Mouse (Mus musculus) right cerebral cortex, adult 2 months (tissue): ENCODE measurements around the gene Edn2.

Source experiments
- DNase-seq, 2 experiments: peaks; one replicate each; pipeline ENCODE4 v3.0.0; 2021 to 2022; ENCODE audit warnings: low spot score in 2 of 2

Edn2 gene

DNA sequence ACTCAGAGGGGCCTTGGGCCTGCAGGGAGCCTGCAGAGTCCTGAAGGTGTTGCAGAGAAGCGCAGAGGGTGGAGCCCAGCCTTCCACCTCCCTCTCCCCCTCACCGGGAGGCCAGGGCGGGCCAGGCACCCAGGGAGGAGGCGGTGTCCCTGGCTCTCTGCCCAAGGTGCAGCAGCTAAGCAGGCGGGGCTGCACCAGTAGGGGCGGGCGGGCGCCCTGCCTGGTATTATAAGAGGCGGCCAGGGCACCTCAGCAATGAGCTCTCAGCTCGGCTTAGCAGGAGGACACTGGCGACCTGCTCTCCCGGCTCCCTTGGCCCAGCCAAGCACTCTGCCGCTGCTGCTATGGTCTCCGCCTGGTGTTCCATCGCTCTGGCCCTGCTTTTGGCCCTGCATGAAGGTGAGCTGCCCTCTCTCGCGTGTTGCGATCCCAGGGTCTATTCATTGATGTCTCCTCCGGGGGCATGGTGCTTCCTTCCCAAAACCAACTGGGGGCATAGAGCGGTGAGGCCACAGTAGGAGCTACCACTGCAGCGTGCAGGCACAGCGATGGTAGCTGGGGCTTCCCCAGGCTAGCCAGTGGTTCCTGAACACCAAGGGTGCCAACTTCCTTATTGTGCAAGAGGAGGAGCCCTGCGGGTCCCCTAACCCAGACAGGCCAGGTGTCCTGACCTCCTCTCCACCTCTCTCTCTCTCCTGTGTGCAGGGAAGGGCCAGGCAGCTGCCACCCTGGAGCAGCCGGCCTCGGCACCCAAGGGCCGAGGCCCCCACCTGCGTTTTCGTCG lies at the start of gene Edn2:
TSS of gene Edn2 (plus strand) at position 41 of the 784 bp plus-strand sequence.
- no peak for DNase-seq

GRCm38 (mm10) chr4:120115516-120115915 lies 45.5 kb upstream of the Edn2 start:
- no peak for DNase-seq

DNA sequence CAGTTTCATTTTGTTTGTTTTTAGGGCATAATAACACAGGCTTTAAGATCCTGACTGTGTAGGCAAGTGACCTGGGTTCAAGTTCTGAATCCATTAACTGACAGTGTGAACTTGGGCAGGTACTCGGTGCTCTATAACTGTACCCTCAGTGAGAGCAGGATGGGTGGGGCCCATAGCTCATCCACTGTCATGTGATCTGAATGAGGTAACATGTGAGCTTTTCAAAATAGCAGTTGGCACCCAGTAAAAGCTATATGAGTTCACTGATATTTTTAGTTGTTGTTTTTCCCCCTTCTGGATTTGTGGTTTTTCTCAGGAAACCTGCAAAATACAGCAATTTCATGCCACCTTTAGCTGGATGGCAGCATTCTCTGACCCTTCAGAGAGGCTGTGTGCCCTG lies 44.7 kb upstream of the Edn2 start:
- DNase-seq, result no peak

- DNase-seq, result peak; percentile 59 to 60
Observed at GRCm38 (mm10) chr4:120120276-120120675, 40.7 kb upstream of the Edn2 start.

DNA sequence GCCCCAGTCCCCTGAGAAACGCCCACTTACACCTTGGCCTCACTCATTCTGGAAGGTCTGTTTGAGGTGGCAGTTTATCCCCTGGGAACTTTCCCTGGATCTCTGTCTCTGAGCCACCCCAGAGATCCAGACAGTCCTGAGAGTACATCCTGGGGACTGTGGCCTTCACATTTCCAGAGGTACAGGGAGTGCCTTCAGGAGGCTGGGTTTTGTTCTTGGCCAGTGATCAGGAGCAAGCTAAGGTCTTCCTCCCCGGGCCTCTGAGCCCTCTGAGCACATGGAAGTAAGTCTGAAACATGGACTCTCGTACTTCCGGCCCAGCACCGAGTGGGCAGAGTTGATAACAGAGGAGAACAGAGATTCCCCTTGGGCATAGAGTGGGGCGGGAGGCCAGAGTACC lies 36.4 kb upstream of the Edn2 start:
- no peak for DNase-seq

- DNase-seq, result peak; percentile 63 to 70
Observed at GRCm38 (mm10) chr4:120126047-120126446, 35.0 kb upstream of the Edn2 start.

DNA sequence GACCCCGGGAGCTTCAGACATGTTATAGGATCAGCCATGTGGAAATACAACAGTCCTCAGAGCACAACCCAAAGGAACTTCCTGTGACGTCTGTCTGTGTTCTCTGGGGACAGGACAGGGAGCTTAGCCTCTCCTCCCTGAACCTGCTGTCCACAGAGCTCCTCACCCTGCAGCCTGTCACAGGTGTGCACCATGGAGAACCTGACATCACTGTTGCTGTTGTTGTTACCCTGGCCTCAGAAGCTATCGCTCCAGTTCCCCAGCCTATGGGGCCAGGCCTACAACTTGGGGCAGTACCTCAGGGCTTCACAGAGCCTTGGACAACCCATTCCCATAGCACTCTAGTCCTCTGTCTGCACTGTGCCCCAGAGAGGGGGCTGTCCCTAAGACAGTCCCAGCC lies 33.7 kb upstream of the Edn2 start:
- no peak for DNase-seq

DNA sequence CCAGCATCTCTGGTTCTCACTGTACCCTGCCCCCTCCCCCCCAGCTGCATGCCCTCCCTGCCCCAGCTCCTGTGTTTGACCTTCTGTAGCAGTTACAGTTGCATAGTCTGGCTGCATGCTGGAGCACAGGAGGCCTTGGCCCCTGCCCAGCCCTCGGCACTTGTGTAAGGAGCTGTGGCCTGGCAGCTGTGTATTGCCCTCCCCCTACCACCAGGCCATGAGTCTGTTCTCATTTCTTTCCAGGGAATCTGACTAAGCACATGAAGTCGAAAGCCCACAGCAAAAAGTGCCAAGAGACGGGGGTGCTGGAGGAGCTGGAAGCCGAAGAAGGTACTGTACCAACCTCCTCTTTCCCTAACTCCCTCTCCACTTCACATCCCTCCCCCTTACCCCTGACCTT lies 33.0 kb upstream of the Edn2 start:
- peak; percentile 46 to 52 for DNase-seq

DNA sequence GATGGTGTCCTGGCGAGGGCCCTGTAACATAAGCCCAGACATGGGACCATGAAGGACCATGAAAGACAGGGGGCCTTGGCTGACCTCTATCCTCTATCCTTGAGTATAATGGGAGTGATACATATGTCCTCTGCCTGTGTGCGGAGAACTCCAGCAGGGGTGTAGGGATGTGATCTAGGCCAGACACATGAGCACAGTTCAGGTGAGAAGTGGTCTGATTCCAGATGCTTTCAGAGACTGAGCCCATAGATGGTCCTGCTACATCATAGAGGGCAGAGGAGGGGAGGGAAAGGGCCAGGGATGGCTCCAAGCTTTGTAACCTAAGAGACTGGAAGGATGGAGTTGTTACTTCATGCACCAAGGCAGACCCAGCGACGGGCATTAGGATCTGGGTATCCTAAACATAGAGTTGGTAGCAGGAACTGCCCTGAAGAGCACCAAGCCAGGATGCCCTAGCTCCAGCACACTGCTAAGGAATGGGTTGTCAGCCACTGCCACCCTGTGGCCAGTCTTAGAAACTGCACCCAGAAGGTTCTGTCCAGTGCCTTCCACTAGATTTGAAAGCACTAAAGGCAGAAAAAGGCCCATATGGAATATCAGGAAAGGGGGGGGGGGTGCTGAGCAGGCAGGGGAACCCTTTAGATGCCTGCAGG lies 31.6 kb upstream of the Edn2 start:
- peak; percentile 61 to 62 for DNase-seq

- DNase-seq, result no peak
Observed at GRCm38 (mm10) chr4:120130926-120131325, 30.1 kb upstream of the Edn2 start.

GRCm38 (mm10) chr4:120131441-120132220 lies 29.4 kb upstream of the Edn2 start:
- DNase-seq, result no peak

DNA sequence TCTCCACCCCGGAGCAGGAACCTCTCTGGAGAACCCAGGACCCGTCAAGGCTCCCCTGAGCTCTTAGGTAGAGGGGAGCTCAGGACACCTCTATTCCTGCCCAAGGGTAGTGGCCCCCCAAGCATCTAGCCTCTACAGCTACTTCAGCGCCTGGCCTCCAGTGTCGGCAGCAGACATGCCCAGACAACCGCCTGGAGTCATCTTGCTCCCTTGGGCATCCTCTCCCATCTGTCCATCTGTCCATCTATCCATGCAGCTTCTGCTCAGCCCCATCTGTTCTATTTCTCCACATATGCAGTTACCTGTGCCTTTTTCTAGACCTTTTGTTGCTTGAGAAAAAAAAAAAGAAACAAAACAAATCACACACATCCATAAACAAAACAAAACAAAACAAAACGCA lies 26.8 kb upstream of the Edn2 start:
- no peak for DNase-seq

DNA sequence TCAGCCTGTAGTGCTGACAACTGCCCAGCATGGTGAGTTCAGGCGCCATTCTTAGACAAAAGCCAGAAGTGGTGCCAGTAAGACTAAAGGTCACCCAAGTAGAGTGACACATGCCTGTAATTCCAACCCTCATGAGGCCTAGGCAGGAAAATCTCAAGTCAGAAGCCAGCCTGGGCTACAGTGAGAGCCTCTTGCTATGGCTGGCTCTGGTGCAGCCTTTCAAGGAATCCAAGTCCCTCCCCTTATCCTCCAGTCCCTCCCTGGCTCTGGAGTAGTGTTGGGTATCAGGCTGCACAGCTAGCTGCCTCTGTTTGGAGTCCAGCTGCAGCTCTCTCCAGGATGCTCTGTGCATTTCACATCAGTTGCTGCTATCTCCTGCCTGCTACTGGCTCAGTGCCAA lies 19.2 kb upstream of the Edn2 start:
- DNase-seq, result no peak

DNA sequence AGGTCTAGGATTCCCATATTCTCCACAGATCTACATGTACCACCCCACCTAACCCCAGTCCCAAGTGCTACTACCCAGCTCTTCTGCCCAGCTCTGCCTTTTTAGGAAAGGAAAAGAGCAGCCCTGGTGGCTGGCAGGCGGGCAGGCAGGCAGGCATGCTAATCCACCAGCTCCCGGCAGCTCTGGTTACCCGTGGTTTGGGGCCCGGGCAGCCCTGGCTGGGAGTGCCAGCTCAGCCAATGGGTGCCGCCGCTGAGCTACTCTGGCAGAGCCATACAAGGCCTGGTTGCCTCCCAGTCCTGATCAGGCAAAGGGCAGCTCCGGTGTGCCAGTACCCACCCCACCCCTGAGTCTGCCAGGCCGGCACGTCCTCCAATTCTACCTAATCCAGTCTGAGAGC lies 18.1 kb upstream of the Edn2 start:
- DNase-seq, result no peak

- no peak for DNase-seq
Observed at GRCm38 (mm10) chr4:120144343-120144742, 16.7 kb upstream of the Edn2 start.

DNA sequence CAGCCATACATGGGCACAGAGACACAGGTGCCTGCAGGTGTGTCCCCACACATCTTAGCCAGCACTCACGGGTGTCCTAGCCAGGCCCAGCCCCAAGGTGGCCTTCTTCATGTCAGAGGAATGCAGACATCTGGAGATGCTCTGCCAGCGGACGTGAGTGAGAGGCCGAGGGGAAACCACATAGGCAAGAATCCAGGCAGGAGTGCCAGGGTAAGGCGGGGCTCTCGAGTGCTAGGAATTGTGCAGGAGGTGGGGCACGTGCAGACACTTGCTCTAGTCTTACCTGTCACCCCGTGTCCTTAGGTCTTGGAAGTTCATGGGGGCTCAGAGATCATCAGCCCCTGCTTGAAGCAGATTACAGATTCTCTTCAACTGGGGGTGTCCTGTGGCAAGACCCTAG lies 15.1 kb upstream of the Edn2 start:
- no peak for DNase-seq

DNA sequence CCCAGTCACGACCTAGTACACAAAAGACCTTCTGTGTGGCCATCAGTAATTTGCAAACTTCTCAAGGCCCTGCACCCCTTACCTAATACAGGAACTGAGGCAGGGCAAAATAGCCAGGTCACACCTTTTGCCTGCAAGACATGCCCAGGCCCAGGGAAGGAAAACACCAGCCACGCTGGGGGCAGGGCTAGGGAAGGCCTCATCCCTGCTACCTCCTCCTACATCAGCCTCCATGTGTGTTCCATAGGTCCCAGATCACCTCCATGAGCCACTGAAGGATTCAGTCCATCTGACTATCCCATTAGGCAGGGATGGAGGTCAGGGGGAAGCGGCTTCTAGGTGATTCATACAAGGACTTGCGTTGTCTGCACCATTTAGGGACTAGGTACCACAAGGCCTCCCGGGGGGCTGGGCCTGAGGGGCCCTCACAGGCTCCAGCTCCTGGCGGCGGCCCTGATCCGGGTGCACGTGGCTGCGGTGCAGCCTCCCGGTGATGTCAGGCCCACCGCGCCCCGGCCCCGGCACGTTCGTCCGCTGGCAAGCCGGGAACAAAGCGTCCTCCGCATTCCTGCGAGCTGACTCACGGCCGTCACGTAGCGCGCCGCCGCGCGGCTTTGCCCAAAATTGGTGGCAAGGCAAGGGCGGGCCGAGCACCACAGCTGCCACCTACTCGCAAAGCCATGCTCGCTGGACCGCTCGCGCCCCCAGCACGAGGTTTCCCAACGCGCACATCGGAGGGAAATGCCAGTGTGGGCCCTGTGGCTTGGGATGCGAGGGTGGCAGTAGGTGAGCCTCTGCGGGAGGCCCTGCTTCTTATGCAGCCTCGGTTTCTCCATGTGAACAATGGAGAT lies 12.5 kb upstream of the Edn2 start:
- DNase-seq, result peak; percentile 87 to 91

DNA sequence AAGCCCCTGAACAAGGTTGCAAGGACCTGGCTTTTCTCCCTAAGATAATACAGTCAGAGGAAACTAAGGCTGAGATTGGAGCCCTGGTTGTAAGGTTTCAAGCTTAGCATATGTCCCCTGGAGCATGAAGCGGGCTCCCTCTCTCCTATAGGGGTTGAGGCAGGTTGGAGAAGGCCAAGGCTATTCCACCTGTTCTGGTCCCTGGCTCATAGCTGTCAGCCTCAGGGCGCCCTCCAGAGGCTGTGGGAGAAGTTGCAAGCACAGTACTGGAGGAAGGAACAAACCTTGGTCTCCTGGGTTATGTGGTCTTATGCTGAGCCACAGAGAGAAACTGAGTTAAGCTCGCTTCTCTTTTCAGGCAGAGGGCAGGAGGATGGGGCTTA lies 11.9 kb upstream of the Edn2 start:
- no peak for DNase-seq

DNA sequence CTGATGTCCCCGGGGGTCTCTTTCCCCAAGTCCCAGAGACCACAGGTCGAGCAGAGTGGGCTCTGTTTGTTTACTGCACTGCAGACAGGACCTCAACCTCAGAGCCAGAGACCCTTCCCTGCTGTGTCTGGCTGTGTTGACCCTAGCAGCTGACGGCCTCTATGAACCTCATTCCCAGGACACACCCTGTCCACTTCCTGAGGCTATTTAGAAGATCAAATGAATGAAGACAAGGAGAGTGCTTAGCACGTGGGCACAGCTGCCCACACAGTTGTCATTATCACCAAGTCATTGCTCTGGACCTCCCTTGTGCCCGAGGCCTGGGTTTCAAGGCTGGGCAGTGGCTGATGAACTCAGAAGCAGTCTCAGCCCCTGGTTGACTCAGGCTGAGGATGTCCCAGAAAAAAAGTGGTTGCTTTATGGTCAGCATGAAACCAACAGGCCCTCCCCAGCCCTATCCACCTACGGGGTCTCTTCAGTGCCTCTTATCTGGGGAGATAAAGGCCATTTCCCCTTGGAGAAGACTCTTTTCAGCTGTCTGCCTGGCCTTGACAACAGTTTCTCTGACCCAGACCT lies 10.6 kb upstream of the Edn2 start:
- no peak for DNase-seq

DNA sequence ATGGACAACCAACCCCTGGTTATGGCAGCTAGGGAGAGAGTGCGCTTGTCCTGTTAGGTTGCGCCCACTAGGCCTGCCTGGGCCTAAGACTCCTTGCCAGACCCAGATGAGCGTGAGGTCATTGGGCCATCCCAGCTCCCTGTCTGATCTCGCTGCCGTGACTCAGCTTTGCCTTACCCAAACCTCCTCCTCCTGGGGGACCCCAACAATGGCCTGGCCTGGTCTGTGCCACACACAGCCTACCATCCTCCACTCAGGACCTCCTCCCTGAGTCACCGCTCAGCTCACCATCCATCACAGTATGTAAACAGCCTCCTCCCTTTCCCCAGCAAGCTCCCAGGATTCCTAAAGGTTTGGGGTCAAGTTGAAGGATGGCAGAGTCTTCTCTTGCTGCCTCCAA lies 9.1 kb upstream of the Edn2 start:
- DNase-seq, result no peak

- no peak for DNase-seq
Observed at GRCm38 (mm10) chr4:120152648-120153047, 8.4 kb upstream of the Edn2 start.
